Mouse (Mus musculus) hindbrain, embryonic 10.5 days (tissue): ENCODE data around the gene Dlx3. TPM values are rescaled to one million over a fixed set of nuclear protein-coding genes. Genes with fewer than 3 reads are reported as not detected.
A peak's percentile ranks its signal among the peaks of the same experiment; 100 is the strongest.

Source experiments
- DNase-seq: peaks from one replicate; pipeline ENCODE4 v3.0.0-alpha.2; 2017; ENCODE audit warnings: low spot score
- H3K27ac ChIP-seq: fragments of 300-500 bp; sonication (generic); 2 replicates; pipeline ENCODE4 v1.5.1; 2016; ENCODE audit warnings: mild to moderate bottlenecking, moderate library complexity
- H3K27me3 ChIP-seq: fragments of 300-500 bp; sonication (generic); 2 replicates; pipeline ENCODE4 v1.6.1; 2016; ENCODE audit warnings: mild to moderate bottlenecking; ENCODE audit not compliant: poor library complexity, insufficient read depth, severe bottlenecking
- H3K36me3 ChIP-seq: fragments of 300-500 bp; sonication (generic); 2 replicates; pipeline ENCODE4 v1.6.1; 2016; ENCODE audit warnings: mild to moderate bottlenecking, moderate library complexity
- H3K4me1 ChIP-seq: fragments of 300-500 bp; sonication (generic); replicated peaks from 2 replicates; pipeline ENCODE4 v1.6.1; 2016; ENCODE audit warnings: mild to moderate bottlenecking
- H3K4me3 ChIP-seq: fragments of 300-500 bp; sonication (generic); 2 replicates; pipeline ENCODE4 v1.5.1; 2016; ENCODE audit warnings: mild to moderate bottlenecking, moderate library complexity
- H3K9me3 ChIP-seq: fragments of 300-500 bp; sonication (generic); 2 replicates; pipeline ENCODE4 v1.6.1; 2016; ENCODE audit warnings: mild to moderate bottlenecking, moderate library complexity
- WGBS: fragments of 180-500 bp; shearing (Covaris S2); methylation state at CpG from one replicate; pipeline ENCODE4 v1.1.7; 2016; 5-methylcytosine and 5-hydroxymethylcytosine counted together
- polyA plus RNA-seq: library from polyadenylated mRNA; unstranded; fragments of >200 nt; fragmentation: Nextera tagmentation; extraction: Ambion mirVana; gene quantifications from 2 replicates; pipeline ENCODE4 v1.2.1, GENCODE M21; 2016

The Dlx3 gene
- polyA plus RNA-seq, 1 experiment from 2014 or later = 3.2 TPM

GRCm38 (mm10) chr11:95079256-95079875, 40.6 kb upstream of the Dlx3 start:
- H3K9me3 ChIP-seq = no peaks in the 10 kb centered on the region
- H3K36me3 ChIP-seq = no peaks in the 10 kb centered on the region
- WGBS = 79% methylated on average over 6 of the region's 6 CpGs
- peaks cover 60% of the 10 kb centered on the region for H3K4me1 ChIP-seq
- H3K27me3 ChIP-seq = peaks cover 55% of the 10 kb centered on the region
- DNase-seq = no peak
- no peak overlapping the region for H3K4me3 ChIP-seq
- H3K27ac ChIP-seq = no peak overlapping the region

DNA sequence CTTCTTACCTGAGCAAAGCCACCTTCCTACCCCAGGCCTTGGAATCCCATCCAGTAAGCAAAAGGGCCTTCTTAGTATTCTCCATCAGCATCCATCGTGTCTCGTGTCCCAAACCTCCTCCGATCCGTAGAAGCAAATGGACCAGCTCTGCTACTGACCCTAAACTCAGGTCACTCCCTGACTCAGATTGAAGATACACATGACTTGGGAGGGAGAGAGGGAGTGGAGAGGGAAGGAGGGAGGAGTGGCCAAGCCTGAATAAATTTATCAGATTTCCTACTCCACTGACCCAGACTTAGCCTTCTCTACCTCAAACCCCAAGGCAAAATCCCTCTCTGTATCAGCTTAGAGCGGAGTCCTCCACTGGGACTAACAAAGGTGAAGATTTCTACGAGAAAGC, 39.1 kb upstream of the Dlx3 start:
- Histone ChIP-seq H3K27me3 (peaks cover 40% of the 10 kb centered on the region), H3K27ac (no peak overlapping the region), H3K4me3 (no peak overlapping the region), H3K36me3 (no peaks in the 10 kb centered on the region), H3K4me1 (peaks cover 57% of the 10 kb centered on the region), H3K9me3 (no peaks in the 10 kb centered on the region)
- 88% methylated on average over 6 of the region's 6 CpGs for WGBS
- no peak for DNase-seq

- peaks cover 57% of the 10 kb centered on the region for H3K4me1 ChIP-seq
- no peak overlapping the region for H3K4me3 ChIP-seq
- 89% methylated on average over 7 of the region's 7 CpGs for WGBS
- H3K36me3 ChIP-seq = no peaks in the 10 kb centered on the region
- DNase-seq = no peak
- no peak overlapping the region for H3K27ac ChIP-seq
- H3K9me3 ChIP-seq = no peaks in the 10 kb centered on the region
- peaks cover 19% of the 10 kb centered on the region for H3K27me3 ChIP-seq
Observed at GRCm38 (mm10) chr11:95082896-95083295, 37.0 kb upstream of the Dlx3 start.

DNA sequence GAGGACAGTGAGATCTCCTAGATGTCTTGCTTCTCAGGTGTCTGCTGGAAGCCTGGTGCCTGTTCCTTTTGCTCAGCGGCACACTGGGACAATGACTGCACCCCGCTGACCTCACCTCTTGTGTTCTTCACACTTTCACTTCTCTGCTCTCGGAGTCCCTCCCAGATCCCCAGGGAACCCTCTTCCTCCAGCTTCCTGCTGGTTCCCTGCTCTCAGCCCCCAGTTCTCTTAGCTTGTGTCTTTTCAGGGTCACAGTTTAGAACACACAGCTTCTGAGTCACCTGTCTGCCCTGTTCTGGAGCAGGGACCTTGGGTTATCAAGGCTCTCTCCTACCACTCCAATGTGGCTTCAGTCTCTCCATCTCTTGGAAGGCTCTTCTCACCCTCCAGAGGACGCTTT, 35.7 kb upstream of the Dlx3 start:
- Histone ChIP-seq H3K4me1 (peaks cover 59% of the 10 kb centered on the region), H3K27ac (0 out of 2 replicates have a peak overlapping the region, but pooled peaks have one; percentile 3)

GRCm38 (mm10) chr11:95084811-95085382, 35.0 kb upstream of the Dlx3 start:
- Histone ChIP-seq H3K9me3 (no peaks in the 10 kb centered on the region), H3K27ac (no peak overlapping the region), H3K4me3 (no peak overlapping the region), H3K36me3 (no peaks in the 10 kb centered on the region), H3K4me1 (peaks cover 55% of the 10 kb centered on the region), H3K27me3 (no peaks in the 10 kb centered on the region)
- 27% methylated on average over 5 of the region's 5 CpGs for WGBS
- DNase-seq = peak; percentile 42

More for the DNA sequence above, 35.7 kb upstream of the Dlx3 start:
- DNase-seq = no peak
- H3K4me3 ChIP-seq = no peak overlapping the region
- whole genome bisulfite sequencing = 23% methylated on average over 4 of the region's 4 CpGs
- H3K9me3 ChIP-seq = no peaks in the 10 kb centered on the region
- peaks cover 6% of the 10 kb centered on the region for H3K27me3 ChIP-seq
- H3K36me3 ChIP-seq = no peaks in the 10 kb centered on the region

- H3K4me3 ChIP-seq = no peak overlapping the region
- peaks cover 52% of the 10 kb centered on the region for H3K4me1 ChIP-seq
- 11% methylated on average over 5 of the region's 5 CpGs for WGBS
- no peaks in the 10 kb centered on the region for H3K9me3 ChIP-seq
- H3K27me3 ChIP-seq = no peaks in the 10 kb centered on the region
- peak overlapping the region; percentile 62 for H3K27ac ChIP-seq
- no peaks in the 10 kb centered on the region for H3K36me3 ChIP-seq
- DNase-seq = no peak
Observed at GRCm38 (mm10) chr11:95085710-95086109, 34.2 kb upstream of the Dlx3 start.

GRCm38 (mm10) chr11:95086229-95086628, 33.7 kb upstream of the Dlx3 start:
- peak overlapping the region; percentile 62 for H3K27ac ChIP-seq
- no peaks in the 10 kb centered on the region for H3K27me3 ChIP-seq
- no peak overlapping the region for H3K4me3 ChIP-seq
- H3K4me1 ChIP-seq = peaks cover 52% of the 10 kb centered on the region
- DNase-seq = no peak
- H3K36me3 ChIP-seq = no peaks in the 10 kb centered on the region
- H3K9me3 ChIP-seq = no peaks in the 10 kb centered on the region
- 51% methylated on average over 5 of the region's 5 CpGs for WGBS

- H3K4me3 ChIP-seq = no peak overlapping the region
- peaks cover 52% of the 10 kb centered on the region for H3K4me1 ChIP-seq
- no peaks in the 10 kb centered on the region for H3K27me3 ChIP-seq
- H3K36me3 ChIP-seq = no peaks in the 10 kb centered on the region
- DNase-seq = no peak
- no peak overlapping the region for H3K27ac ChIP-seq
- H3K9me3 ChIP-seq = no peaks in the 10 kb centered on the region
- 74% methylated on average over 17 of the region's 17 CpGs for WGBS
Observed at GRCm38 (mm10) chr11:95087301-95088228, 32.4 kb upstream of the Dlx3 start.

DNA sequence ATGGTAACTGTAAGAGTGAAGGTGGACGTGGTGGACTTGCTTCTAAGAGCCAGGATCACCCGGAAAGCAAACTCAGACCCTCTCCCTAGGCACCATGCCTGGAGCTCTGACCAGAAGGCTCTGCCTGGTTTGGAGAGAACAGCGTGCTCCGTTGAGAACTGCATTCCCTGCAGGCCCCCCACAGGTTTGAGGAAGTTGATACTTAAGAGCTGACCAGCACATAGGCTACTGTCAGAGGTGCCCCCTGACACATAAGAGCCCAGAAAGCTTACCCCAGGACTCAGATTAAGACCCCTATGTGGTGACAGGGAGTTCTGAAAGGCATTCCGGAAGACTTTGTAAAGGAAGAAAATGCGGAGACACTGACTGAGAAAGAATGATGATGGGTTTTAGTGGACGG, 31.6 kb upstream of the Dlx3 start:
- H3K27me3 ChIP-seq = no peaks in the 10 kb centered on the region
- DNase-seq = no peak
- WGBS = 56% methylated on average over 7 of the region's 7 CpGs
- no peaks in the 10 kb centered on the region for H3K9me3 ChIP-seq
- no peaks in the 10 kb centered on the region for H3K36me3 ChIP-seq
- no peak overlapping the region for H3K4me3 ChIP-seq
- peaks cover 52% of the 10 kb centered on the region for H3K4me1 ChIP-seq
- H3K27ac ChIP-seq = 0 out of 2 replicates have a peak overlapping the region, but pooled peaks have one; percentile 1

DNA sequence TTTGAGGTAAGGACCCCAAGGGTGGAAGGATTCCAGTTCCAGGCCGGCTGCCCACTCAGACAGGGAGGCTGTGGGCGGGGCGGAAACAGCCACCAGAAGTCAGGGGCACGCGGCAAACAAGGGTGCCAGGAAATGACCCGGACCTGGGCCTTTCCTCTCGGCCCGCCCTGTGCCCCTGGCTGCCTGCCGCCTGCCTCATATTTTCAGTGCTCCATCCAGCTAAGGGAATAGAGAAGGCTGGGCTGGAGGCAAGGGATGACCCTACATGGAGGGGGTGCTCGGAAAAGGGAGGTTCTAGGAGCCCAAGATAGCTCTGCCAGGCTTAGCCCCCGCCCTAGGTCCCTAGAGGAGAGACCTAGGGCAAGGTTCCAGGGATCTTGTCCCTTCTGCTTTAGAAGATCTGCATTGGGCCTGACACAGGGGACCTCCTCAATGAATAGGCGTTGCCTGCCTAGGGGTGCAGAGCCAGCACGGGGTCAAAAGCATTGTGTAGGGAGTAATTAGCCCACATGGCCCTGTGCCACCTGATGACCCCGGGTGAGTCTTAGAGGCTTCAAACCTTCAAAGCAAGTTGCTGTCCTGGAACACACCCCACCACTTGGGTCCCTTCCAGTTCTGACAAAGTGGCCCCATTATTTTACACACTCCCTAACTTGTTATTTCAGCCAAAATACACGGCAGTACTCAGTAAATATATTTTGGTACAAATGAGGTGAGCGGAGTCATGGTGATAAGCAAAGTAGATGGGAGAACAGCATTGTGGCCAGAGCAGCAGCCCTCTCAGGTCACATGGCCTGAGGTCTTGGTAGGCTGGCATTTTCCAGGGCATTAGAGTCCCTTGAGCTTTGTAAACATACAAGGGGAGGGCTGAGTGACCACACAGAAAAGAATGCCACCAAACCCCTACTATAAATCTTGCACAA, 30.8 kb upstream of the Dlx3 start:
- no peak for DNase-seq
- peaks cover 47% of the 10 kb centered on the region for H3K4me1 ChIP-seq
- H3K27me3 ChIP-seq = no peaks in the 10 kb centered on the region
- H3K36me3 ChIP-seq = no peaks in the 10 kb centered on the region
- no peak overlapping the region for H3K27ac ChIP-seq
- H3K4me3 ChIP-seq = no peak overlapping the region
- 68% methylated on average over 16 of the region's 16 CpGs for WGBS
- H3K9me3 ChIP-seq = no peaks in the 10 kb centered on the region

GRCm38 (mm10) chr11:95093077-95093476, 26.8 kb upstream of the Dlx3 start:
- Histone ChIP-seq H3K27ac (no peak overlapping the region), H3K9me3 (0 out of 2 replicates have a peak, but pooled peaks cover 3% of the 10 kb centered on the region), H3K36me3 (no peaks in the 10 kb centered on the region), H3K4me3 (no peak overlapping the region), H3K27me3 (no peaks in the 10 kb centered on the region), H3K4me1 (peaks cover 29% of the 10 kb centered on the region)
- 78% methylated on average over 5 of the region's 5 CpGs for WGBS
- no peak for DNase-seq

DNA sequence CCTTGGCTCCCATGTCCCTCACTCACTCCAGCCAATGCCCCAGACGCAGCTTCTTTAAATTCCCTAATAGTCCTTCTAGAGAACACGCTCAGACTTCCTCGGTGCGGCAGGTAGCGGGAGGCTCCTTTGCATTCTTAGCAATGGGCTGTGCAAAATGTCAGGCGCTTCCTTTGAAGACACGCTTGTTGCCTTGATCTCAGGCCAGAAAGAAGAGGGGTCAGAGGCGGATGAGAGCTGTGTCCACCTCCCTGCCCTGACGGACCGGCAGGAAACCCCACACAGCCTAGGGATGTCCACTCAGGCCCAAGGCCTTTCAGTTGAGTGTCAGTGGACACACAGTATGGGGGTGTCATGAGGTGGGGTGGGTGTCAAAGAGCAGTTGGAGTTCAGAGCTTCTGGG, 24.3 kb upstream of the Dlx3 start:
- Histone ChIP-seq H3K4me3 (no peak overlapping the region), H3K27me3 (peaks cover 3% of the 10 kb centered on the region; the same call in 1 of the 2 replicates), H3K27ac (no peak overlapping the region), H3K9me3 (0 out of 2 replicates have a peak, but pooled peaks cover 3% of the 10 kb centered on the region), H3K36me3 (no peaks in the 10 kb centered on the region), H3K4me1 (peaks cover 32% of the 10 kb centered on the region)
- 78% methylated on average over 10 of the region's 10 CpGs for WGBS
- no peak for DNase-seq
